Mouse (Mus musculus) heart, embryonic 14.5 days (tissue): ENCODE measurements around the gene Pdzd2. TPM values are rescaled to one million over a fixed set of nuclear protein-coding genes. Genes with fewer than 3 reads are reported as not detected.
A peak's percentile ranks its signal among the peaks of the same experiment; 100 is the strongest.

ENCODE experiments used
- ATAC-seq: fragments of 200-750 bp; cut with Nextera tagmentation; 2 replicates; pipeline ENCODE4 v1.8.0; 2017; ENCODE audit warnings: low read depth, moderate TSS enrichment; ENCODE audit not compliant: insufficient number of reproducible peaks, insufficient read depth, low FRiP score
- H3K27ac ChIP-seq, 2 experiments: fragments of 200-500 bp in 1 of 2; fragments of 300-500 bp in 1 of 2; sonication (generic) in 1 of 2; replicated peaks in 1 of 2; 2 replicates each; pipeline ENCODE4 v1.5.1; 2012 to 2014; ENCODE audit warnings: low read depth in 2 of 2, low read length in 2 of 2, control low read depth in 1 of 2, mild to moderate bottlenecking in 1 of 2, mixed read lengths in 1 of 2; ENCODE audit not compliant: control insufficient read depth in 1 of 2, insufficient read depth in 1 of 2
- H3K27me3 ChIP-seq: fragments of 300-500 bp; sonication (generic); 2 replicates; pipeline ENCODE4 v1.6.1; 2014; ENCODE audit warnings: mild to moderate bottlenecking, low read length, control low read depth; ENCODE audit not compliant: control insufficient read depth, insufficient read depth
- H3K36me3 ChIP-seq: fragments of 300-500 bp; sonication (generic); 2 replicates; pipeline ENCODE4 v1.6.1; 2014; ENCODE audit warnings: mild to moderate bottlenecking, control low read depth, low read length, mixed read lengths; ENCODE audit not compliant: control insufficient read depth, insufficient read depth
- H3K4me1 ChIP-seq, 2 experiments: fragments of 200-500 bp in 1 of 2; fragments of 300-500 bp in 1 of 2; sonication (generic) in 1 of 2; 2 replicates each; pipeline ENCODE4 v1.6.1; 2012 to 2014; ENCODE audit warnings: low read length in 2 of 2, control low read depth in 1 of 2, mixed read lengths in 1 of 2; ENCODE audit not compliant: control insufficient read depth in 2 of 2, insufficient read depth in 2 of 2
- H3K4me2 ChIP-seq: fragments of 300-500 bp; sonication (generic); 2 replicates; pipeline ENCODE4 v1.6.1; 2014; ENCODE audit warnings: mild to moderate bottlenecking, low read length
- H3K4me3 ChIP-seq, 2 experiments: fragments of 200-500 bp in 1 of 2; fragments of 300-500 bp in 1 of 2; sonication (generic) in 1 of 2; 2 replicates each; pipeline ENCODE4 v1.5.1; 2012 to 2014; ENCODE audit warnings: low read length in 2 of 2, mild to moderate bottlenecking in 2 of 2, control low read depth in 1 of 2, low read depth in 1 of 2, moderate library complexity in 1 of 2; ENCODE audit not compliant: control insufficient read depth in 1 of 2, insufficient read depth in 1 of 2
- H3K9ac ChIP-seq: fragments of 300-500 bp; sonication (generic); 2 replicates; pipeline ENCODE4 v1.6.1; 2014; ENCODE audit warnings: mild to moderate bottlenecking, low read length
- H3K9me3 ChIP-seq: fragments of 300-500 bp; sonication (generic); 2 replicates; pipeline ENCODE4 v1.6.1; 2016; ENCODE audit warnings: low read length, control low read depth; ENCODE audit not compliant: control insufficient read depth
- WGBS: fragments of 180-500 bp; shearing (Covaris S2); extraction: QIAGEN DNeasy Blood & Tissue Kit; methylation state at CpG from one replicate; pipeline ENCODE4 v1.1.7; 2014; 5-methylcytosine and 5-hydroxymethylcytosine counted together
- polyA plus RNA-seq: library from polyadenylated mRNA; unstranded; fragments of >200 nt; fragmentation: Nextera tagmentation; extraction: Ambion mirVana; gene quantifications from 2 replicates; pipeline ENCODE4 v1.2.1, GENCODE M21; 2014

The Pdzd2 gene
- polyA plus RNA-seq, 1 experiment from 2014 or later, result 16.8 TPM

- Histone ChIP-seq H3K27me3 (no peaks in the 10 kb centered on the region), H3K36me3 (peaks cover 64% of the 10 kb centered on the region), H3K4me3 (no peak overlapping the region), H3K27ac (no peak overlapping the region), H3K4me1 (peaks cover 0 to under 1% of the 10 kb centered on the region in 2 experiments; a peak in 1 of 4 replicates), H3K4me2 (no peak overlapping the region), H3K9me3 (no peaks in the 10 kb centered on the region), H3K9ac (no peak overlapping the region)
- 99% methylated on average over 3 of the region's 3 CpGs for whole genome bisulfite sequencing
- ATAC-seq, result no peak
These were observed 392.8 kb downstream of the Pdzd2 start for GRCm38 (mm10) chr15:12346916-12347315.

GRCm38 (mm10) chr15:12341401-12341758 is 398.3 kb downstream of the Pdzd2 start:
- Histone ChIP-seq H3K4me2 (no peak overlapping the region), H3K4me3 (no peak overlapping the region), H3K27ac (no peak overlapping the region), H3K9ac (no peak overlapping the region), H3K27me3 (no peaks in the 10 kb centered on the region), H3K9me3 (no peaks in the 10 kb centered on the region), H3K4me1 (peaks cover 7 to 20% of the 10 kb centered on the region in 2 experiments), H3K36me3 (peaks cover 35% of the 10 kb centered on the region)
- no peak for ATAC-seq
- 40% methylated on average over 4 of the region's 4 CpGs for WGBS

GRCm38 (mm10) chr15:12340536-12341400 is 399.0 kb downstream of the Pdzd2 start:
- no peaks in the 10 kb centered on the region for H3K27me3 ChIP-seq
- no peak for ATAC-seq
- 59% methylated on average over 5 of the region's 5 CpGs for WGBS
- no peak overlapping the region for H3K9ac ChIP-seq
- peaks cover 30% of the 10 kb centered on the region for H3K36me3 ChIP-seq
- H3K4me2 ChIP-seq, result no peak overlapping the region
- no peak overlapping the region for H3K4me3 ChIP-seq
- H3K9me3 ChIP-seq, result no peaks in the 10 kb centered on the region
- peaks cover 7 to 22% of the 10 kb centered on the region in 2 experiments for H3K4me1 ChIP-seq
- H3K27ac ChIP-seq, result peak overlapping the region in 1 of 2 experiments; percentile 11; a peak in 1 of 4 replicates

GRCm38 (mm10) chr15:12337779-12338137 is 402.0 kb downstream of the Pdzd2 start:
- H3K4me2 ChIP-seq, result no peak overlapping the region
- no peak overlapping the region for H3K4me3 ChIP-seq
- 49% methylated on average over 3 of the region's 3 CpGs for WGBS
- H3K36me3 ChIP-seq, result peaks cover under 1% of the 10 kb centered on the region
- H3K27ac ChIP-seq, result no peak overlapping the region
- ATAC-seq, result no peak
- H3K9me3 ChIP-seq, result no peaks in the 10 kb centered on the region
- no peaks in the 10 kb centered on the region for H3K27me3 ChIP-seq
- H3K9ac ChIP-seq, result no peak overlapping the region
- peaks cover 11 to 39% of the 10 kb centered on the region in 2 experiments for H3K4me1 ChIP-seq

- Histone ChIP-seq H3K36me3 (no peaks in the 10 kb centered on the region), H3K4me1 (peaks cover 11 to 39% of the 10 kb centered on the region in 2 experiments), H3K27me3 (no peaks in the 10 kb centered on the region), H3K9me3 (no peaks in the 10 kb centered on the region), H3K4me2 (no peak overlapping the region), H3K27ac (no peak overlapping the region), H3K4me3 (no peak overlapping the region), H3K9ac (no peak overlapping the region)
- 66% methylated on average over 4 of the region's 4 CpGs for WGBS
- no peak for ATAC-seq
These were observed 402.5 kb downstream of the Pdzd2 start for GRCm38 (mm10) chr15:12337030-12337778.

- H3K36me3 ChIP-seq, result no peaks in the 10 kb centered on the region
- WGBS, result 57% methylated on average over 4 of the region's 4 CpGs
- peaks cover 7 to 48% of the 10 kb centered on the region in 2 experiments for H3K4me1 ChIP-seq
- H3K9ac ChIP-seq, result no peak overlapping the region
- H3K4me3 ChIP-seq, result no peak overlapping the region
- no peaks in the 10 kb centered on the region for H3K27me3 ChIP-seq
- no peak overlapping the region for H3K27ac ChIP-seq
- H3K9me3 ChIP-seq, result no peaks in the 10 kb centered on the region
- ATAC-seq, result no peak
- no peak overlapping the region for H3K4me2 ChIP-seq
These were observed 405.3 kb downstream of the Pdzd2 start for GRCm38 (mm10) chr15:12334381-12334780.

- 15% methylated on average over 1 of the region's 1 CpGs for WGBS
These were observed 408.4 kb downstream of the Pdzd2 start for GRCm38 (mm10) chr15:12331300-12331699.

More at GRCm38 (mm10) chr15:12331300-12331699, 408.4 kb downstream of the Pdzd2 start:
- H3K4me1 ChIP-seq, result peaks cover 7 to 40% of the 10 kb centered on the region in 2 experiments
- no peaks in the 10 kb centered on the region for H3K27me3 ChIP-seq
- no peak overlapping the region for H3K9ac ChIP-seq
- peak overlapping the region in 1 of 2 experiments; percentile 42; a peak in 3 of 4 replicates for H3K27ac ChIP-seq
- H3K9me3 ChIP-seq, result no peaks in the 10 kb centered on the region
- ATAC-seq, result no peak
- H3K36me3 ChIP-seq, result no peaks in the 10 kb centered on the region
- no peak overlapping the region for H3K4me2 ChIP-seq
- no peak overlapping the region for H3K4me3 ChIP-seq
